Mouse (Mus musculus) hindlimb bud, embryonic 11.5 days (tissue): Measurements from ENCODE around the gene Zfp553.

ENCODE experiments used
- DNase-seq: peaks from one replicate; pipeline ENCODE4 v3.0.0-alpha.2; 2012; ENCODE audit warnings: low read depth, low spot score; ENCODE audit errors: extremely low spot score

Gene Zfp553

DNA sequence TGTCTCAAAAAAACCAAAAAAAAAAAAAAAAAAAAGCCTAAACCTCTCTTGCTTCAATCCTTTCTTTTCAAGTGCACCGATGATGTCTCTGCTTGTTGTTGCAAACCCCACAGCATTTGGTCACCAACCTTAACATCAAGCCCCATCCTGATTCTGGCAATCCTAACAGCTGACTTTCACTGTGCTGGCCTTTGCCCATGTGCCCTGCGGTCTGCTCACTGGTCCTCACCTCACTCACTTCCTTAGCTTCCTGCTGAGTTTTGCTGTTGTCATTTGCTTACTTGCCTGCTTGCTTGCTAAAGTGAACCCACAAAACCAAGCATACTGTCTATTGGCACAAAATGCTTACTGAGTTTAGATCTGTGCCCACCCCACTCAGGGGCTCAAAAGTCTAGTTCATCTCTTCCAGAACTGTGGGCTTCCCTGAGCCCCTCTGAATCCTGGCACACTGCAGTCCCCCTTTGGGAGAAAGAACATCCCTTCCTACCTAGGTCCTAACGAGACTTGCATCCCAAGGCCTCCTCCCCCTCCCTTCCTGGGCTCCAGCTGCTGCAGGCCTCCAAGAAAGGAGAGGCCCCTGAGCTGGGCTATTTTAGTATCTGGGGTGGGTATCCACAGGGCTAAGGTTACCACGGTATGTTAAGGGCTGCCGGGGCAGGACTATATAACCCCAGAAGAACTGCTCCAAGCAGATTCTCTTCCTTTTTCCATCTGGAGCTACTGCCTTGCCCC is 21.7 kb upstream of the Zfp553 start:
- no peak for DNase-seq

DNA sequence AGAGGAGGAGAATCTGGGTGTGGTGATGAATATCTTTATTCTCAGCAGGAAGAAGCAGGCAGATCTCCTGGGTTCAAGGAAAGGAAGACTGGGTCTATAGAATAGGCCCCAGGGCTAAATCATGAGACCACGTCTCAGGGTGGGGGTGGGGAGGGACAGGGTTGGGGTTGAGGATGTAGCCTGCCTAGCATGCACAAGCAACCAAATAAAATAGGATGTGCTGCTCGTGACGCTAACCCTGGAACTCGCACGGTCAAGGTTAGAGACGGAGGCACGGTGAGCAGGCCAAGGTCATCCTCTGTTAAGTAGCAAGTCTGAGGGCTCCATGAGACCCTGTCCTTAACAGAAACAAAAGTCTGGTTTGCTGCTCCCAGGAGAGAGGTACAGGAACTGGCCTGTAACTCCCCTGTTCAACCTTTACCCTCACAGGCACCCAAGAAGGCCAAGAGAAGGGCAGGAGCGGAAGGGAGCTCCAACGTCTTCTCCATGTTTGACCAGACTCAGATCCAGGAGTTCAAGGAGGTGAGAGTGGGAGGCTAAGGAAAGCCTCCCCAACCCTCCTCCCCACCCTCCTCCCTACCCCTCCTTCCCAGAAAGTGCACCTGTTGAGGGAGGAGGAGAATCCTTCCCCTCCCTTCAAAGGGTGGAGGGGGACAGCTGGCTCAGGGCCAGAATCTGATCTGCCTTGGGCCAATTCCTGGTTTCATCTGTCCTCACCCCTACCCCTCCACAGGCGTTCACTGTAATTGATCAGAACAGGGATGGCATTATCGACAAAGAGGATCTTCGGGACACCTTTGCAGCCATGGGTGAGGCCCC is 20.2 kb upstream of the Zfp553 start:
- DNase-seq, result no peak

GRCm38 (mm10) chr7:127213485-127213884 is 19.4 kb upstream of the Zfp553 start:
- no peak for DNase-seq

DNA sequence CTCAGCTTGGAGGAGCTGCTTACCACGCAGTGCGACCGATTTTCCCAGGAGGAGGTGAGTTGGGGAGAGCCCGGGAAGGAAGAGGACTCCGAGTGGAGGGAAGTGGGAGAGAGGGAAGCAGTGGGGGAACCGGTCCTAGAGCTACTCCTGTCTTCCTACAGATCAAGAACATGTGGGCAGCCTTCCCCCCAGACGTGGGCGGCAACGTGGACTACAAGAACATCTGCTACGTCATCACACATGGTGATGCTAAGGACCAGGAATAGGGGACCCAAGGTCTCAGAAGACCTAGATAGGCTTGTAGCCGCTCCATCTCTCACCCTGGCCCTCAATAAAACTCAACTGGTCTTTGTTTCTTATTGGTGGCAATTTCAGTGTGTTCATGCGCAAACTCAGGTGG is 18.9 kb upstream of the Zfp553 start:
- DNase-seq, result no peak

DNA sequence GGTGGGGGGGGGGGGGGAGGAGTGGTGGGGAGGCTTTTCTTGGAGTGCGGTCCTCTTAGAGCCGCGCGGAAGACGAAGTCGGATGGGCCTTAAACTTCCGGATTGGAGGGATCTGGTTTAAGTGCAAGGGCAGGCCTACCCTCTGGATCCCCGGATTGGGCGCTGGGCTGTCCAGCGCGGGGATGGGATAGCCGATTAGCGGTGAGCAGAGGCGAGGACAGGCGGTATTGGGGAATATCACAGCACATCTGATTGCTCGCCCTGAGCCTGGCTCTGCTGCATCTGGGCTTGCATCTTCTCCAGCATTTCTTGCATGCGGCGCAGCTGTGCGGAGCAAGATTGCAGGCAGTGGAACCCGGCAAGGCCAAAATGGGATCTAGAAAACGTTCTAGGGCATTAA is 18.3 kb upstream of the Zfp553 start:
- no peak for DNase-seq

DNA sequence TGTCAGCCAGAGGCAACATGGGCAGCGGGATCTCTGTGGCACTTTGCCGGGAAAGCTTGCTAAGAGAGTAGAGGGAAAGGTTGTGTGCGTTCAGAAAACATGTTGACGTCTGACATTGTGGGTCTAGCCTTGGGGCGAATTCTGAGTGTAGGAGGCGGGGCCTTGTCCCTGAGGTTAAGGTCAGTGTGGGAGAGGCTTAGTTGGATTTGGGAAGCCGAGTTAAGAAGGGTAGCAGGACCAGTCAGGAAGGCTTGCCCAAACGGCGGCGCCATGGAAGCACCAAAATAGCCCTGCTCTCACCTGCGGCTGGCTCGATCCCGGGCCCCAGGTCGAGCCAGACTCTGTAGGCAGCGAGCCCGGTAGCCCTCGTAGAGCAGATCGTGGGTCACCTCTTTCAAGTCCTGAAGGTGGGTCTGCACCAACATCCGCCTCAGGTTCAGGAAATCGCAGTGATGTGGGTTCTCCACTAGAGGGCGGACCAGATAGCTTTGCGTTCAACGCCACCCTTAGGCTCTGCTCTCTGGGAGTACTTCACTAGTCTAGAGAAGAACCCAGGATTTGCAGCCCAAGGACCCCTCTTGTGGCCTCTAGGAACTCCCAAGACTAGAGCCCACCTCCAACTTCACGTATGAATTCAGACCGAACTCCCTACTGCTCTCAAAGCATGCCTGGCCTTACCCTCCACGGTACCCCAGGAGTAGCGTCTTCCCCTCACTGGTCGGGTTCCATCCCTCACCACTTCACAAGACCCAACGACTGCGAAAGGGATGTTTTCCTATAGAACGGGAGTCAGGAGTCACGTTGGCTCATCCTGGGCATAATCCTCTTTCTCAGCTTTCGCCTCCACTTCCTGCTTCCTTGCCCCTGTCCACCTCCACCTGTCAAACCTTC is 17.6 kb upstream of the Zfp553 start:
- DNase-seq, result no peak

DNA sequence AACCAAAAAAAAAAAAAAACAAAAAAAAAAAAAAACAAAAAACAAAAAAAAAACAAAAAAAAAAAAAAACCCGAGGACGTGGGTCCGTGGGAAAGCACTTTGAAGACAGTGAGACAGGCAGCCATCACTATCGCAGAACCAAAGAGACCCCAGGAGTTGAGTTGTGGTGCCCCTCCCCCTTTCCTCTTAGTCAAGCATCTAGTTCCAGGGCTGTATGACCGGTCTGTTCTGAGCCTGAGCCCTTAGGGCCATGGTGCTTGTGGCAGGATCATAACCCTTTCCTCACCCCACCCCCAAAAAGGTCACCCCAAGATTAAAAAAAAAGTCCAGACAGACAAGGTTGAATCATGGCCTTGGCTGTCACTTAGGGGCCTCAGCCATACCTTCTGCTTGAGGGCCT is 16.6 kb upstream of the Zfp553 start:
- no peak for DNase-seq

- DNase-seq, result no peak
Observed at GRCm38 (mm10) chr7:127217475-127217874, 15.4 kb upstream of the Zfp553 start.

DNA sequence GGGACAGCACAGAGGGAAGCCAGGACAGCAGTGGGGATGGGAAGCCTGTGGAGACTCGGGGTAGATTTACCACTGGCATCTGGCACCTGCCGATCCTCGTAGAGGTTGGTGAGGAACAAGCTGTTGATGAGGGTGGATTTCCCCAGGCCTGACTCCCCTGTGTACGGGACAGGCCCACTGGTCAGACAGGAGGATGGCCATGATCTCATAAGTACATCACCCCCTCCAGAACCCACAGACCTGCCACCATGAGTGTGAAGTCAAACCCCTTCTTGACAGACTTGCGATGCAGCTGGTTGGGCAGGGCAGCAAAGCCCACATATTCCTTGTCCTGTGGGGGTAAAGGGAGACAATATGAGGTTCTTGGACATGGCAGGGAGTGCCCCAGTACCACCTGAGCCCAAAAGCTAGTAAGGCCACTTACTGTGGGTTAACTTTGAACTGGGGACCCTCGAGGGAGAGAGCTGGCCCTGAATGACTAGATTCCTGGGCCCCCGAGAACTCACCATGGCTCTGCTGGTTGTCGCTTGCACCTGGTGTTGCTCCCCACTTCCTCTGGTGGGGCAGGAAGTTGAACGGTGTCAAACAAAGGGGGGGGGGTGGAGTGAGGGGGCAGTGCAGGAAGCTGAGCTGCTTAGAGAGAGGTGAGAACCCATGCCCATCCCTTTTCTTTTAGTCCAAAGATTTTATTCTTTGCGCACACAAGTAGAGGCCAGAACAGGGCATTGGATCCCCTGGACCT is 14.8 kb upstream of the Zfp553 start:
- no peak for DNase-seq

DNA sequence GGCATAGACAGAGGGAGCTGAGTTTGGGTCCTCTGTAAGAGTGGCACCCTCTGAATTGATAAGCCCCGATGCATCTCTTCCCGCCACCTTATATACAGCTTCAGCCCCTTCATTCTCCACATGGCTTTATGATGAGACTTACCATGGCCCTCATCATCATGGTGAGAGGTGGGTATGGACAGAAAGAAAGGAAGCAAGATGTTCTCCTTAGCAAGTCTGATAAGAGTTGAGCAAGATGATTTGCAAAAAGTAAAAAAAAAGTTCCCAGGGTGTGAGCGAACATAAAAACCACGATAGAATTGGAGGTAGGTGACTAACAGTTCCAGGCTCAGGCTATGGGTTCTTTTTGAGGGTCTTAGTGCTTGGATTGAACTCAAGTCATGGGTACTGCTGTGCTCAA is 14.2 kb upstream of the Zfp553 start:
- DNase-seq, result no peak

- no peak for DNase-seq
Observed at GRCm38 (mm10) chr7:127220440-127220839, 12.4 kb upstream of the Zfp553 start.

DNA sequence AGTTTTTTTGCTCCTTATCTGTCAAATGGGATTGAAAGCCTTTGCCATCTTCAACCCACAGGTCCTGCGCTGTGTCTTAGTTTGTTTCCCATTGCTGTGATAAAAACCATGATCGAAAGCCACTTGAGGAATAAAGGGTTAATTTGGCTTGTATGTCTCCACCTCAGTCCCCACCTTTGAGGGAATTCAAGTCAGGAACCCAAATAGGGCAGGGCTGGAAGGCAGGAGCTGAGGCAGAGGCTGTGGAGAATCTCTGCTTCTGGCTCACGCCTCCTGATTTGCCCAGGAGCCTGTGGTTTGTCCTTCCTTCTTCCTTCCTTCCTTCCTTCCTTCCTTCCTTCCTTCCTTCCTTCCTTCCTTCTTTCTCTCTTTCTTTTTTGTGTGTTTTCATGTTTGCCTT is 9.8 kb upstream of the Zfp553 start:
- no peak for DNase-seq

- no peak for DNase-seq
Observed at GRCm38 (mm10) chr7:127223515-127224478, 9.1 kb upstream of the Zfp553 start.

GRCm38 (mm10) chr7:127224616-127225015 is 8.2 kb upstream of the Zfp553 start:
- no peak for DNase-seq

GRCm38 (mm10) chr7:127225147-127225995 is 7.5 kb upstream of the Zfp553 start:
- no peak for DNase-seq

GRCm38 (mm10) chr7:127228615-127229303 is 4.1 kb upstream of the Zfp553 start:
- DNase-seq, result no peak

- DNase-seq, result no peak
Observed at GRCm38 (mm10) chr7:127231376-127231775, 1.5 kb upstream of the Zfp553 start.
